7 mouse cellular contexts compared by ENCODE assay signal in the genomic region with DNA sequence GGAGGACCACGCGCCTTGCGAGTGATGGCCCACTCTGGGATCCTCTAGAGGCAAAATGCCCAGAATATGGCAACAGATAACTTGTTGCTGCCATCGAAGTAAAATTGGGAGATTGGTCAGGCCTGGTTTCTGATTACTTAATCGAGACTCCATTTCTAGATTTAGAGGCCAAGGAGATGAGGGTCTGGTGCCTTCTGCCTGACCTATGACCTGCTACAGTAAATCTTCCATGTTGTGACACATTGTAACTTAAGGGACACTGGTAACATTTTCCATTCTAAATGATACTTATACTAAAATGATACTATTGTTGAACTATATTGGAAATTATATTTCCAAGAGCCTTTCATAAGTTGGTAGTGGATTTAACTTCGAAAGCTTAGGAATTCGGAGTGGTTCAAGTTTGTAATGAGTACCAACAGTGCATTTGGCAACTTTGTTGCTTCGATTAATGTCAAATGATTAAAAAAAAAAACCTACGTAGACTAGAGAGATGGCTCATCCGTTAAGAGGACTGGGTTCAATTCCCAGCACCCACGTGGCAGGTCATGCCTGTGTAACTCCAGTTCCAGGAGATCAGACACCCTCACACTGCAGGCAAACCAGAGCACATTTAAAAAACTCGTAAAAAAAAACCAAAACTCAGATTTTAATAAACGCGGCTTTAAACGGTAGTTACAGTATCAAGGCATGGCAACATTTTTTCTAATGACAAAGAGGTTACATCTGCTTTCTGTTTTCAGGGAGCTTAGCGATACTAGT. TPM values are rescaled to one million over a fixed set of nuclear protein-coding genes. Genes with fewer than 3 reads are reported as not detected.
DNase-seq lines count a peak whose midpoint lies in the region; ATAC-seq lines count a peak whose summit lies in the region.

No protein-coding gene starts in this region.

- peaks cover 6% of the 10 kb centered on the region; the same call in 1 of the 2 replicates for H3K4me1 ChIP-seq in lung, embryonic 16.5 days (replicated peaks; ENCODE audit: control insufficient read depth, insufficient read depth, low read length)
- H3K4me1 ChIP-seq in embryonic facial prominence, embryonic 10.5 days: peaks cover 11% of the 10 kb centered on the region; the same call in 1 of the 2 replicates
- 0 out of 2 replicates have a peak, but pooled peaks cover 4% of the 10 kb centered on the region for H3K4me1 ChIP-seq in intestine, embryonic 14.5 days (replicated peaks; ENCODE audit: control insufficient read depth, insufficient read depth, low read length)
- H3K4me1 ChIP-seq in neural tube, embryonic 12.5 days: peaks cover 7% of the 10 kb centered on the region; the same call in 1 of the 2 replicates

- H3K27me3 ChIP-seq in lung, embryonic 16.5 days (ENCODE audit: control insufficient read depth, insufficient read depth, low read depth, low read length): no peaks in the 10 kb centered on the region
- H3K27me3 ChIP-seq in embryonic facial prominence, embryonic 10.5 days (replicated peaks; ENCODE audit: low read depth, poor library complexity, severe bottlenecking): peaks cover 10% of the 10 kb centered on the region
- no peaks in the 10 kb centered on the region for H3K27me3 ChIP-seq in intestine, embryonic 14.5 days (replicated peaks; ENCODE audit: control insufficient read depth, insufficient read depth, low read length)
- no peaks in the 10 kb centered on the region for H3K27me3 ChIP-seq in neural tube, embryonic 12.5 days (replicated peaks)

- H3K36me3 ChIP-seq in lung, embryonic 16.5 days (ENCODE audit: control insufficient read depth, insufficient read depth, low read length): peaks cover 8% of the 10 kb centered on the region
- peaks cover 39% of the 10 kb centered on the region for H3K36me3 ChIP-seq in embryonic facial prominence, embryonic 10.5 days (replicated peaks)
- peaks cover 36% of the 10 kb centered on the region for H3K36me3 ChIP-seq in intestine, embryonic 14.5 days (ENCODE audit: control insufficient read depth, insufficient read depth, low read length)
- H3K36me3 ChIP-seq in neural tube, embryonic 12.5 days: peaks cover 17% of the 10 kb centered on the region

- H3K9ac ChIP-seq in lung, embryonic 16.5 days (ENCODE audit: low read length): peak overlapping the region; percentile 100
- H3K9ac ChIP-seq in intestine, embryonic 14.5 days (ENCODE audit: low read length): peak overlapping the region; percentile 99
- H3K9ac ChIP-seq in neural tube, embryonic 12.5 days: peak overlapping the region; percentile 99

- DNase-seq in lung, postnatal 4 days: no peak
- peak; percentile 13 for DNase-seq in embryonic facial prominence, embryonic 10.5 days (ENCODE audit: low spot score)
- no peak for DNase-seq in intestine, embryonic 14.5 days (ENCODE audit: low spot score)
- no peak for DNase-seq in urinary bladder, adult 18-20 months (ENCODE audit: low spot score in 2 of 2)
- DNase-seq in adrenal gland, postnatal 4 days (ENCODE audit: low spot score in 2 of 2): no peak

- peak overlapping the region; percentile 100 for H3K27ac ChIP-seq in lung, embryonic 16.5 days (ENCODE audit: low read length)
- H3K27ac ChIP-seq in embryonic facial prominence, embryonic 10.5 days (replicated peaks): peak overlapping the region; percentile 100
- peak overlapping the region; percentile 99 for H3K27ac ChIP-seq in intestine, embryonic 14.5 days (ENCODE audit: low read depth)
- peak overlapping the region; percentile 96; the same call in 1 of the 2 replicates for H3K27ac ChIP-seq in neural tube, embryonic 12.5 days

- ATAC-seq in lung, embryonic 16.5 days (ENCODE audit: low read depth): no peak
- ATAC-seq in intestine, embryonic 14.5 days (replicated peaks; ENCODE audit: low FRiP score, low TSS enrichment, low read depth): no peak
- no peak for ATAC-seq in neural tube, embryonic 12.5 days (ENCODE audit: low FRiP score, low read depth)

- H3K4me3 ChIP-seq in lung, embryonic 16.5 days (ENCODE audit: low read length): peak overlapping the region; percentile 87
- H3K4me3 ChIP-seq in embryonic facial prominence, embryonic 10.5 days: peak overlapping the region; percentile 89
- H3K4me3 ChIP-seq in intestine, embryonic 14.5 days (ENCODE audit: low read depth, low read length): peak overlapping the region; percentile 74
- peak overlapping the region; percentile 80 for H3K4me3 ChIP-seq in neural tube, embryonic 12.5 days

- 7% methylated on average over 16 of the region's 16 CpGs for WGBS in lung, embryonic 16.5 days
- 12% methylated on average over 16 of the region's 16 CpGs for WGBS in embryonic facial prominence, embryonic 10.5 days
- WGBS in intestine, embryonic 14.5 days: 8% methylated on average over 16 of the region's 16 CpGs
- 14% methylated on average over 16 of the region's 16 CpGs for WGBS in neural tube, embryonic 12.5 days

- peak overlapping the region; percentile 70 for H3K4me2 ChIP-seq in lung, embryonic 16.5 days (ENCODE audit: low read depth, low read length)
- H3K4me2 ChIP-seq in intestine, embryonic 14.5 days (ENCODE audit: low read length): peak overlapping the region; percentile 65
- H3K4me2 ChIP-seq in neural tube, embryonic 12.5 days (replicated peaks): peak overlapping the region; percentile 74

- H3K9me3 ChIP-seq in lung, embryonic 16.5 days (ENCODE audit: control insufficient read depth, low read length): no peaks in the 10 kb centered on the region
- no peaks in the 10 kb centered on the region for H3K9me3 ChIP-seq in embryonic facial prominence, embryonic 10.5 days
- no peaks in the 10 kb centered on the region for H3K9me3 ChIP-seq in intestine, embryonic 14.5 days (ENCODE audit: control insufficient read depth, low read length)
- no peaks in the 10 kb centered on the region for H3K9me3 ChIP-seq in neural tube, embryonic 12.5 days

RNA-seq across cellular contexts. Expression of gene Ddx3x, which starts 1.5 kb away (rescaled TPM):
- 115 TPM in 2 replicates for polyA plus RNA-seq in lung, embryonic 16.5 days (2015; fragmentation: Nextera tagmentation; extraction: Ambion mirVana)
- polyA plus RNA-seq in embryonic facial prominence, embryonic 10.5 days (2016; fragmentation: Nextera tagmentation; extraction: Ambion mirVana): 164 TPM in 2 replicates
- 140 and 170 TPM in 2 replicates for polyA plus RNA-seq in intestine, embryonic 14.5 days (2014; fragmentation: Nextera tagmentation; extraction: Ambion mirVana)
- polyA plus RNA-seq in neural tube, embryonic 12.5 days (2016; fragmentation: Nextera tagmentation; extraction: Ambion mirVana): 148 and 162 TPM in 2 replicates
- 100 to 1,000 TPM; 262 to 355 TPM for total RNA-seq in adrenal gland, postnatal 4 days (2021)
